Mouse (Mus musculus): ENCODE results near the gene Gdap1l1. TPM values are rescaled to one million over a fixed set of nuclear protein-coding genes. Genes with fewer than 3 reads are reported as not detected.

Gdap1l1 gene
- 5.2 and 5.3 TPM in 2 replicates for polyA plus RNA-seq (2015; fragmentation: Nextera tagmentation; extraction: Ambion mirVana)

DNA sequence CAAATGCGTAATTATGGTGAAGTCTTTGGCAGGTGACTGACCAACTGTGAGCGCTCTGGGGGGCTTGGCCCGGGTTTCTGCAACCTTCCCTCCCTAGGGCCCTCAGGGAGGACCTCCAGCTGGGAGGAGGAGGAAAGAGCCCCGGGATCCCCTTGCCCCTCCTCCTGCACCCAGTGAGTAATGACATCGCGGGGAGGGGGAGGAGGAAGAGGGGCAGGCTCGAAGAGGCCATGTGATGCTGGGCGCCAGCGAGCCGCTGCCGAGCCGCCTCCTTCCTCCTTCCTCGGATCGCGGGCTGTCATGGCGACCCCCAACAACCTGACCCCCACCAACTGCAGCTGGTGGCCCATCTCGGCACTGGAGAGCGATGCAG, at the start of gene Gdap1l1:
Gene Gdap1l1, plus strand, starts transcription at position 231 of the 373 bp plus-strand sequence.
- Histone ChIP-seq H3K4me2 (ENCODE audit: low read depth, low read length) (peak within 1 kb of the TSS; percentile 44), H3K9ac (ENCODE audit: low read length) (0 out of 2 replicates have a peak within 1 kb of the TSS, but pooled peaks have one; percentile 4), H3K27me3 (ENCODE audit: control insufficient read depth, insufficient read depth, low read length) (no peaks in the 10 kb centered on the region), H3K4me1 (ENCODE audit: control insufficient read depth, insufficient read depth, low read length) (no peaks in the 10 kb centered on the region), H3K36me3 (ENCODE audit: control insufficient read depth, insufficient read depth, low read length) (no peaks in the 10 kb centered on the region), H3K27ac (ENCODE audit: low read length) (no peak within 1 kb of the TSS), H3K9me3 (replicated peaks; ENCODE audit: control insufficient read depth, low read length) (no peaks in the 10 kb centered on the region), H3K4me3 (replicated peaks; ENCODE audit: low read length) (peak within 1 kb of the TSS; percentile 37)
- WGBS: 1% methylated on average over 16 of the region's 18 CpGs
- ATAC-seq (ENCODE audit: insufficient read depth, low FRiP score): 0 out of 2 replicates have a peak, but pooled peaks have one; percentile 25

GRCm38 (mm10) chr2:163392436-163392835, 45.8 kb upstream of the Gdap1l1 start:
- H3K9me3 ChIP-seq (replicated peaks; ENCODE audit: control insufficient read depth, low read length): no peaks in the 10 kb centered on the region
- H3K4me3 ChIP-seq (replicated peaks; ENCODE audit: low read length): 0 out of 2 replicates have a peak overlapping the region, but pooled peaks have one; percentile 12
- no peaks in the 10 kb centered on the region for H3K36me3 ChIP-seq (ENCODE audit: control insufficient read depth, insufficient read depth, low read length)
- ATAC-seq (ENCODE audit: insufficient read depth, low FRiP score): peak; percentile 77; the same call in 1 of the 2 replicates
- H3K27ac ChIP-seq (ENCODE audit: low read length): peak overlapping the region; percentile 41
- WGBS: 67% methylated on average over 6 of the region's 6 CpGs
- peak overlapping the region; percentile 33; the same call in 1 of the 2 replicates for H3K4me2 ChIP-seq (ENCODE audit: low read depth, low read length)
- peak overlapping the region; percentile 28; the same call in 1 of the 2 replicates for H3K9ac ChIP-seq (ENCODE audit: low read length)
- peaks cover 5% of the 10 kb centered on the region; the same call in 1 of the 2 replicates for H3K4me1 ChIP-seq (ENCODE audit: control insufficient read depth, insufficient read depth, low read length)
- no peaks in the 10 kb centered on the region for H3K27me3 ChIP-seq (ENCODE audit: control insufficient read depth, insufficient read depth, low read length)

- Histone ChIP-seq H3K9me3 (replicated peaks; ENCODE audit: control insufficient read depth, low read length) (no peaks in the 10 kb centered on the region), H3K36me3 (ENCODE audit: control insufficient read depth, insufficient read depth, low read length) (no peaks in the 10 kb centered on the region), H3K4me1 (ENCODE audit: control insufficient read depth, insufficient read depth, low read length) (peaks cover 11% of the 10 kb centered on the region), H3K27ac (ENCODE audit: low read length) (peak overlapping the region; percentile 44; the same call in 1 of the 2 replicates), H3K4me3 (replicated peaks; ENCODE audit: low read length) (peak overlapping the region; percentile 47; the same call in 1 of the 2 replicates), H3K9ac (ENCODE audit: low read length) (peak overlapping the region; percentile 43; the same call in 1 of the 2 replicates), H3K27me3 (ENCODE audit: control insufficient read depth, insufficient read depth, low read length) (no peaks in the 10 kb centered on the region), H3K4me2 (ENCODE audit: low read depth, low read length) (peak overlapping the region; percentile 47)
- no peak for ATAC-seq (ENCODE audit: insufficient read depth, low FRiP score)
- WGBS: 91% methylated on average over 10 of the region's 10 CpGs
These were observed 45.0 kb upstream of the Gdap1l1 start for GRCm38 (mm10) chr2:163393241-163393640.

DNA sequence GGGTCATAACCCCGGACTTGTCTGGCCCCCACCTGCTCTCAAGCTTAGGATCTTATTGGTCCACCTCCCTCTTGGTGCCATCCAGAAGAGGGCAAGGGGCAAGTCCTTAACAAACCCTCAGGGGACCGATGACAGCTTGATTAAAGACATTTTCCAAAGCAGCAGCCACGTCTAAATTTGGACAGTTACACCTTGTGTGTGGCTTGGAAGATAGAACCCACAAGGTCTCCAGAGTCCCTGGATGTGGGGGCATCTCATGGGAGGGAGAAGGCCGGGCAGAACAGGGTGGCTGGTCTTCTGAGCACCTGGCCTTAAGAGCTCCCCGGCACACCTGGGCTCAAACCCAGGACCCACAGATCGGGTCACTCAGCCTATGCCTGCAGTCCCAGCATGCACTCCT, 44.3 kb upstream of the Gdap1l1 start:
- Histone ChIP-seq H3K4me2 (ENCODE audit: low read depth, low read length) (peak overlapping the region; percentile 47), H3K27ac (ENCODE audit: low read length) (peak overlapping the region; percentile 44), H3K4me1 (ENCODE audit: control insufficient read depth, insufficient read depth, low read length) (peaks cover 17% of the 10 kb centered on the region), H3K27me3 (ENCODE audit: control insufficient read depth, insufficient read depth, low read length) (no peaks in the 10 kb centered on the region), H3K36me3 (ENCODE audit: control insufficient read depth, insufficient read depth, low read length) (no peaks in the 10 kb centered on the region), H3K9me3 (replicated peaks; ENCODE audit: control insufficient read depth, low read length) (no peaks in the 10 kb centered on the region), H3K9ac (ENCODE audit: low read length) (peak overlapping the region; percentile 54; the same call in 1 of the 2 replicates), H3K4me3 (replicated peaks; ENCODE audit: low read length) (peak overlapping the region; percentile 47)
- no peak for ATAC-seq (ENCODE audit: insufficient read depth, low FRiP score)
- WGBS: 59% methylated on average over 6 of the region's 6 CpGs

DNA sequence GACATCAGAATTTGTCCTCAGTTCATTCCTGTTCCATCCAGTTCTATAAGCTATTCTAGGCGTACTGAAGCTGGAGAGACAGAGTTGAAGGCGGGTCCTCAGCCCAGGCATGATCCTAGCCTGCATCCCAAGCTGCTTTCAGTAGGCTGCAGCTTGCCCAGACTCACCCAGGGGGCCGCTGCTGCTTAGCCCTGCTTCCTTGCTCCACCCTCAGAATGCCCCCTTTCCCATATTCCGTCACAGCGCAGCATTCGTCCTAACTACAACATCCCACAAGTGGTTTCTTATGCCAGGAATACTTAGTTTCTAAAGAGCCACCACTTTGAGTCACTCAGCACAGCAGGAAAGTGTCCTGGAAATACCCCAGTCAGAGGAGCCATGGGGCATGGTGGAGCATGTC, 43.3 kb upstream of the Gdap1l1 start:
- Histone ChIP-seq H3K4me1 (ENCODE audit: control insufficient read depth, insufficient read depth, low read length) (peaks cover 17% of the 10 kb centered on the region), H3K9ac (ENCODE audit: low read length) (peak overlapping the region; percentile 54; the same call in 1 of the 2 replicates), H3K36me3 (ENCODE audit: control insufficient read depth, insufficient read depth, low read length) (no peaks in the 10 kb centered on the region), H3K4me2 (ENCODE audit: low read depth, low read length) (peak overlapping the region; percentile 47), H3K4me3 (replicated peaks; ENCODE audit: low read length) (peak overlapping the region; percentile 47), H3K27ac (ENCODE audit: low read length) (peak overlapping the region; percentile 41; the same call in 1 of the 2 replicates), H3K9me3 (replicated peaks; ENCODE audit: control insufficient read depth, low read length) (no peaks in the 10 kb centered on the region), H3K27me3 (ENCODE audit: control insufficient read depth, insufficient read depth, low read length) (no peaks in the 10 kb centered on the region)
- WGBS: 61% methylated on average over 6 of the region's 6 CpGs
- ATAC-seq (ENCODE audit: insufficient read depth, low FRiP score): no peak

- no peaks in the 10 kb centered on the region for H3K9me3 ChIP-seq (replicated peaks; ENCODE audit: control insufficient read depth, low read length)
- H3K36me3 ChIP-seq (ENCODE audit: control insufficient read depth, insufficient read depth, low read length): no peaks in the 10 kb centered on the region
- peak overlapping the region; percentile 84 for H3K27ac ChIP-seq (ENCODE audit: low read length)
- H3K4me3 ChIP-seq (replicated peaks; ENCODE audit: low read length): peak overlapping the region; percentile 47
- WGBS: 84% methylated on average over 19 of the region's 19 CpGs
- no peaks in the 10 kb centered on the region for H3K27me3 ChIP-seq (ENCODE audit: control insufficient read depth, insufficient read depth, low read length)
- no peak for ATAC-seq (ENCODE audit: insufficient read depth, low FRiP score)
- H3K4me1 ChIP-seq (ENCODE audit: control insufficient read depth, insufficient read depth, low read length): peaks cover 17% of the 10 kb centered on the region
- peak overlapping the region; percentile 68 for H3K9ac ChIP-seq (ENCODE audit: low read length)
- peak overlapping the region; percentile 47 for H3K4me2 ChIP-seq (ENCODE audit: low read depth, low read length)
These were observed 41.2 kb upstream of the Gdap1l1 start for GRCm38 (mm10) chr2:163397071-163397470.

GRCm38 (mm10) chr2:163397905-163398304, 40.4 kb upstream of the Gdap1l1 start, which contains the start of gene Jph2:
Gene Jph2, minus strand, starts transcription at chr2:163397993.
- ATAC-seq (ENCODE audit: insufficient read depth, low FRiP score): peak; percentile 83
- H3K36me3 ChIP-seq (ENCODE audit: control insufficient read depth, insufficient read depth, low read length): no peaks in the 10 kb centered on the region
- WGBS: 8% methylated on average over 10 of the region's 10 CpGs

GRCm38 (mm10) chr2:163398770-163399169, 39.5 kb upstream of the Gdap1l1 start:
- H3K4me3 ChIP-seq (replicated peaks; ENCODE audit: low read length): peak overlapping the region; percentile 47; the same call in 1 of the 2 replicates
- H3K4me1 ChIP-seq (ENCODE audit: control insufficient read depth, insufficient read depth, low read length): peaks cover 17% of the 10 kb centered on the region
- peak overlapping the region; percentile 84 for H3K27ac ChIP-seq (ENCODE audit: low read length)
- H3K36me3 ChIP-seq (ENCODE audit: control insufficient read depth, insufficient read depth, low read length): no peaks in the 10 kb centered on the region
- no peak for ATAC-seq (ENCODE audit: insufficient read depth, low FRiP score)
- WGBS: 78% methylated on average over 4 of the region's 4 CpGs
- H3K4me2 ChIP-seq (ENCODE audit: low read depth, low read length): peak overlapping the region; percentile 47; the same call in 1 of the 2 replicates
- no peaks in the 10 kb centered on the region for H3K27me3 ChIP-seq (ENCODE audit: control insufficient read depth, insufficient read depth, low read length)
- H3K9me3 ChIP-seq (replicated peaks; ENCODE audit: control insufficient read depth, low read length): no peaks in the 10 kb centered on the region
- H3K9ac ChIP-seq (ENCODE audit: low read length): 0 out of 2 replicates have a peak overlapping the region, but pooled peaks have one; percentile 68

More at GRCm38 (mm10) chr2:163397905-163398304, 40.4 kb upstream of the Gdap1l1 start, which contains the start of gene Jph2:
- no peaks in the 10 kb centered on the region for H3K27me3 ChIP-seq (ENCODE audit: control insufficient read depth, insufficient read depth, low read length)
- H3K9me3 ChIP-seq (replicated peaks; ENCODE audit: control insufficient read depth, low read length): no peaks in the 10 kb centered on the region
- H3K27ac ChIP-seq (ENCODE audit: low read length): peak within 1 kb of the TSS; percentile 84
- H3K4me1 ChIP-seq (ENCODE audit: control insufficient read depth, insufficient read depth, low read length): peaks cover 17% of the 10 kb centered on the region
- peak within 1 kb of the TSS; percentile 47 for H3K4me3 ChIP-seq (replicated peaks; ENCODE audit: low read length)
- peak within 1 kb of the TSS; percentile 47 for H3K4me2 ChIP-seq (ENCODE audit: low read depth, low read length)
- H3K9ac ChIP-seq (ENCODE audit: low read length): peak within 1 kb of the TSS; percentile 68

DNA sequence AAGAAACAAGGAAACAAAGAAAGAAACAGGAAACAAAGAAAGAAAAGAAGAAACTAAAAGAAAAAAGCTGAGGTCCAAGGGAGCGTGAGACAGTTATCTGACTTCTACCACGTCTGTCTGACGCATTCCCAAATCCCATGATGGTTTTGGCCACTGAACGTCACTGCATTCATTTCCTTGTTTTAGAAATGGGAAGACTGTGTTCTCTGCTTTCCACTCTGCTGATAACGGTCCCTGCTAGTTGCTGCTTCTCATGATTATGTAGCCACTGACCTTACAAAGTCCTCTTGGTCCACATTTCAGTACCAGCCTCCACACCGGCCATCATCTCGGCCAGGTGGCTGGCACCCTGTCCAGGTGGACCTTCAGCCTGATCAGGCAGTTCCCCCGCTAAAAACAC, 39.1 kb upstream of the Gdap1l1 start:
- no peak overlapping the region for H3K4me3 ChIP-seq (replicated peaks; ENCODE audit: low read length)
- no peak overlapping the region for H3K27ac ChIP-seq (ENCODE audit: low read length)
- H3K9ac ChIP-seq (ENCODE audit: low read length): no peak overlapping the region
- H3K4me2 ChIP-seq (ENCODE audit: low read depth, low read length): no peak overlapping the region
- H3K4me1 ChIP-seq (ENCODE audit: control insufficient read depth, insufficient read depth, low read length): peaks cover 17% of the 10 kb centered on the region
- H3K36me3 ChIP-seq (ENCODE audit: control insufficient read depth, insufficient read depth, low read length): no peaks in the 10 kb centered on the region
- 59% methylated on average over 8 of the region's 8 CpGs for WGBS
- no peak for ATAC-seq (ENCODE audit: insufficient read depth, low FRiP score)
- no peaks in the 10 kb centered on the region for H3K27me3 ChIP-seq (ENCODE audit: control insufficient read depth, insufficient read depth, low read length)
- no peaks in the 10 kb centered on the region for H3K9me3 ChIP-seq (replicated peaks; ENCODE audit: control insufficient read depth, low read length)
